Mouse (Mus musculus): Measurements from ENCODE around the gene Mok.

Mok gene

DNA sequence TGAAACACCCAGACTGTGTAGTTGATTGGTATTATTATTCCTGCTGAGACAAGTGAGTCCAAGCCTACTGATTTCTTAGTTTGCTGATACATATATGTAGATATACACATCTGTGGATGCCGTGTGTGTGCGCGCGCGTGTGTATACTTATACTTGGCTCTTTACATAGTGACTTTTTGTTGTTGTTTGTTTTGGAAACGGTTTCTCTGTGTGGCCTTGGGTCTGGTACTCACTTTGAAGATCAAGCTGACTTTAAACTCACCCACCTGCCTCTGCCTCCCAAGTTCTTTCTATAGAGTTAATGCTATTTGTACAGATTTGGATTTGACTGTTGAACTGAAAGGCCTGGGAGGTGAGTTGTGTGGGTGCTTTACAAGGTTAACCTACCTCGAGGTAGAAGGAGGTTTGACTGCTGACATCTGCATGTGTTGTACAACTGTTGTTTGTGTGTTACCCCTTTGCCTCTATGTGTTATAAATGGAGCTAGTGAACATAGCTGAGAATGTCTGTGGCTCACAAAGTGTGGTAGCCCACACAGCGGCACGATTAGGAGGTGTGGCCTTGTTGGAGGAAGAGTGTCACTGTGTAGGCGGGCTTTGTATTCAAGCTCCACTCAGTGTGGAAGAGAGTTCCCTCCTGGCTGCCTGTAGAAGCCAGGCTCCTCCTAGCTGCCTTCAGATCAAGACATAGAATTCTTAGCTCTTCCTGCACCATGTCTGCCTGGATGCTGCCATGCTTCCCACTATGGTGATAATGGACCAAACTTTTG is 70.1 kb downstream of the Mok start:
- DNase-seq (ENCODE audit: low read depth, low spot score) = no peak

DNA sequence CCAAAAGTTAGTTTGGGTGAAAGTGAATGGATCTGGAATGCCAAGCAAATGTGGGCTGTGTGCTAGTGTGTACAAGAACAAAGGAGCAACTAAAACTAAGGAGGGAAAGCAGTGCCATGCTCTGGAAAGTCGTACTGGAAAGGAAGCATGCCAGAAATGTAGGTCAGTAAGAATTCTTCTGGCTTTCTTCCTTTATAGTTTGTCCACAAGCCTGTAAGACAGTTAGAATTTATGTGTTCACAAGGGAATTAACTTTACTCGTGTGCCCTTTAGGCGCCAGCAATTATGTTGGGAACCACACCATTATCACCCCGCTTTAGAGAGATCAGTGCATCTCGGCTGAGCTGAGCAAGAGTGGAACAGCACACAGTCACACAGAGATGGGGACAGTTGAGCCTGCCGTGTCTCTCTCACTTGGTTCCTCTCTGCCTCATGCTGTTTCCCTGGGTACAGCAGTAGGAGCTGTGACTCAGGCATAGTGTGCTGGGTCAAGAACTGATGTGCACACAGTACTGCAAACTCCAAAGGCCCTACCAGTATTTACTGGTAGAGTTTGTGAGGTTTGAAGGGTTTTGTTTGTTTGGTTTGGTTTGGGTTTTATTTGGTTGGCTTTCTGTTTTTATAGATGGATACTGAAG is 71.0 kb downstream of the Mok start:
- DNase-seq (ENCODE audit: low read depth, low spot score) = no peak

DNA sequence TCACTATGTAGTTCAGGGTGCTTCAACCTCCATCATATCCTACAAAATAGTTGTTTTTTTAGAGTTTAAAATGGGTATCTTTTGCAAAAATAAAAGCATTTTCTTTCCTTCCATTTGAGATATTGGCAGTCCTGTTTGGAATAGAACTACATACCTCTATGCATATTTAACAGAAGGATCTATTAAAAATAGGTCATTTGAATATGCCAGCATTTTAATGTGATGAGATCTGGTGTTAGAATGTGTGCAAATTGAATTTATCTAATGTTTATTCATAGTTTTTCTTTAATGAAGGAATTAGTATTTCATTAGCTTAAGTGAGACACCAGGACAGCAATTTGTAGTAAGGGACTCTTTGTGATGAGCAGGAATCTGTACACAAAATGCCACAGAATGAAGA is 72.2 kb downstream of the Mok start:
- DNase-seq (ENCODE audit: low read depth, low spot score) = no peak

DNA sequence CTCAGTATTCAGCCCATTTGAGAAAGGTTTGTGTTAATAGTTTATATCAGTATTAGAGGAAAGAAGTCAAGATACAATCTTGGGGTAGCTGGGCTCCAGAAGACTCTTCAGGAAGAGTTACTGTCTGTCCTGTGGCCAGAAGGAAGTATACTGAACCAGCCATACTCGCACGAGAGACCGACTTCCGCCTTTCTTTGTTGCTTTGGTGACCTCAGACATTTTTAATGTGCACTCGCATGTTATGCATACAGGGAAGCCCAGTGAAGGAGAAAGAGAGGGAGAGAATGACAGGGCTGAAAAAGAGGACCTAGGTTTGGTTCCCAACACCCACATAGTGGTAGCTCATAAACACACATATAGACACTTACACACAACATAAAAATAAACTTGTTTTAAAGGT is 76.2 kb downstream of the Mok start:
- DNase-seq (ENCODE audit: low read depth, low spot score) = no peak

DNA sequence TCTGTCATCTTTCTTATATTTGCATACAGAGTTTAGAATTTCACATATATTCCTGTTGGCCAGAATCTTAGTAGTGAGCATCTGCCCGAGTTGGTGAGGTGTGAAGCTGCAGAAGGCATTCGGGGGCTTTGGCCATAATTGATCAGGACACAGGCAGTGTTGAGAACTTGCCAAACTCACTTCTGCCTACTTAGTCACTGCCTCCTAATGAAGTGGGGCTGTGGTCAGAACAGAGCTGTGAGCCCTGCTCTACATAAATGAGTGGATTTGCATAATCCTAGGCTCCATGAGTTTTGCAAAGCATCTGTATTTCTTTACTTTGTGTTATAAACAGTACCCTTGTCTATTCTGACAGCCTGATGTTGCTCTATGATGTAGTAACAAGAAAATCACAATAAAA is 78.4 kb downstream of the Mok start:
- no peak for DNase-seq (ENCODE audit: low read depth, low spot score)

DNA sequence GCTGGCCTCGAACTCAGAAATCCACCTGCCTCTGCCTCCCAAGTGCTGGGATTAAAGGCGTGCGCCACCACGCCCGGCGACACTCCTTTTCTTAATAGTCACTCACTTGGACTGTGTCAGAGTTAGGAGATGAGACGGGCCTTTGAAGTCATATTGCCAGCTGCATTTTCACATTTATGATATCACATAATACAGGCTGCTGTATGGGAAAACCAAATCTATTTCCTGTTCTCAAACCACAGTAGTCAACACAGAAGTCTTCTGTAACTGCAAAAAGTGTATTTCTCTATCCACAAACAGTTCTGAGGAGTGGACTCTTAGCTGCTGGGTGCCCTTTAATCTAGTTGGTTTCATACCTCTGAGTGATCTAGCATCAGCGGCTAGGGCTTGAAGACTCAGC is 81.8 kb downstream of the Mok start:
- DNase-seq (ENCODE audit: low read depth, low spot score) = no peak
